Mouse (Mus musculus): Measurements from ENCODE around the gene Bcas3. TPM values are rescaled to one million over a fixed set of nuclear protein-coding genes. Genes with fewer than 3 reads are reported as not detected.
A peak's percentile ranks its signal among the peaks of the same experiment; 100 is the strongest.

Bcas3 gene
- polyA plus RNA-seq, 1 experiment from 2014 or later: 24.8 TPM

GRCm38 (mm10) chr11:85524186-85524585, 171.2 kb downstream of the Bcas3 start:
- peaks cover 16% of the 10 kb centered on the region; the same call in 1 of the 2 replicates for H3K4me1 ChIP-seq (replicated peaks; ENCODE audit: control insufficient read depth, insufficient read depth, low read length)
- peak overlapping the region; percentile 44 for H3K4me2 ChIP-seq
- H3K9ac ChIP-seq (ENCODE audit: low read depth, low read length): no peak overlapping the region
- H3K4me3 ChIP-seq (ENCODE audit: low read depth, low read length): no peak overlapping the region
- 47% methylated on average over 12 of the region's 12 CpGs for WGBS
- no peak overlapping the region for H3K27ac ChIP-seq (ENCODE audit: low read depth, low read length)
- 0 out of 2 replicates have a peak, but pooled peaks cover 2% of the 10 kb centered on the region for H3K27me3 ChIP-seq (replicated peaks; ENCODE audit: control insufficient read depth, insufficient read depth, low read length)
- no peaks in the 10 kb centered on the region for H3K9me3 ChIP-seq (ENCODE audit: control insufficient read depth, low read length)
- no peak for ATAC-seq (replicated peaks; ENCODE audit: low FRiP score)
- no peaks in the 10 kb centered on the region for H3K36me3 ChIP-seq (ENCODE audit: control insufficient read depth, insufficient read depth, low read length)
- DNase-seq (ENCODE audit: low spot score): peak; percentile 48

DNA sequence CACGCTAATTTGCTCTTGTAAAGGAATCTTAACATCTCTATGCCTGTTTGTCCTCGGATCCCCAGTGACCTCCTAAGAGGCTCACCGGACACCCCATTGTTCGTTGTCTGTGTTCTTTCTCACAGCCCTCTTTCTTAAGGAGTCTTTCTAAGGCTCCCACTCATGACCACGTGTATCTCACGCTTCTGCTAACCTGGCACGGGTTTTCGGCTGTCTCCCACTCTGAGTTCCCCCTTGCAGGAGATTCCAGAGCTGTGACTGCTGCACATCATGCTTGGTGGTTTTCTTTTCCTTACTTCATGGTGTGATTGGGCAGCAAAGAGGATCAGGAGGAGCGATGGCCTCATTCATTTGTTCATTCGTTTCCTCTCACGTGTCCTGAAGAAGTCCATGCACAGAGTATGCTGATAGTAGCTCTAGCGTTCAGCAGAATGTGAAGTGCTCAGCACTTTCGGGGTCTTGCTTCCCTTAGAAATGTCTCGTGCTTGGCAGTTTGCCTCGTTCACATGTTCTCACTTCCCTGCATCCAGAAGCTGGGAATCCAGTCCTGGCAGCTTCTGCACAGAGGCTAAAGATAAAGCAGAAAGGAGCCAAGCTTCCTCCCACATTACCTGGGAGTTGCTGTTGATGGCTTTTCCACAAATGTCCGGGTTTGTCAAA, 172.0 kb downstream of the Bcas3 start:
- no peak for ATAC-seq (replicated peaks; ENCODE audit: low FRiP score)
- no peak overlapping the region for H3K4me3 ChIP-seq (ENCODE audit: low read depth, low read length)
- no peak for DNase-seq (ENCODE audit: low spot score)
- H3K4me2 ChIP-seq: no peak overlapping the region; the same call in 1 of the 2 replicates
- no peaks in the 10 kb centered on the region for H3K9me3 ChIP-seq (ENCODE audit: control insufficient read depth, low read length)
- H3K27ac ChIP-seq (ENCODE audit: low read depth, low read length): 0 out of 2 replicates have a peak overlapping the region, but pooled peaks have one; percentile 37
- 38% methylated on average over 16 of the region's 16 CpGs for WGBS
- 0 out of 2 replicates have a peak, but pooled peaks cover 2% of the 10 kb centered on the region for H3K27me3 ChIP-seq (replicated peaks; ENCODE audit: control insufficient read depth, insufficient read depth, low read length)
- no peak overlapping the region for H3K9ac ChIP-seq (ENCODE audit: low read depth, low read length)
- H3K36me3 ChIP-seq (ENCODE audit: control insufficient read depth, insufficient read depth, low read length): no peaks in the 10 kb centered on the region
- peaks cover 23% of the 10 kb centered on the region for H3K4me1 ChIP-seq (replicated peaks; ENCODE audit: control insufficient read depth, insufficient read depth, low read length)

- Histone ChIP-seq H3K9me3 (ENCODE audit: control insufficient read depth, low read length) (no peaks in the 10 kb centered on the region), H3K4me2 (0 out of 2 replicates have a peak overlapping the region, but pooled peaks have one; percentile 13), H3K4me1 (replicated peaks; ENCODE audit: control insufficient read depth, insufficient read depth, low read length) (peaks cover 26% of the 10 kb centered on the region), H3K4me3 (ENCODE audit: low read depth, low read length) (no peak overlapping the region), H3K36me3 (ENCODE audit: control insufficient read depth, insufficient read depth, low read length) (no peaks in the 10 kb centered on the region), H3K27ac (ENCODE audit: low read depth, low read length) (no peak overlapping the region; the same call in 1 of the 2 replicates), H3K9ac (ENCODE audit: low read depth, low read length) (no peak overlapping the region), H3K27me3 (replicated peaks; ENCODE audit: control insufficient read depth, insufficient read depth, low read length) (0 out of 2 replicates have a peak, but pooled peaks cover 2% of the 10 kb centered on the region)
- no peak for DNase-seq (ENCODE audit: low spot score)
- whole genome bisulfite sequencing: 52% methylated on average over 10 of the region's 10 CpGs
- no peak for ATAC-seq (replicated peaks; ENCODE audit: low FRiP score)
These were observed 172.5 kb downstream of the Bcas3 start for GRCm38 (mm10) chr11:85525501-85525885.

DNA sequence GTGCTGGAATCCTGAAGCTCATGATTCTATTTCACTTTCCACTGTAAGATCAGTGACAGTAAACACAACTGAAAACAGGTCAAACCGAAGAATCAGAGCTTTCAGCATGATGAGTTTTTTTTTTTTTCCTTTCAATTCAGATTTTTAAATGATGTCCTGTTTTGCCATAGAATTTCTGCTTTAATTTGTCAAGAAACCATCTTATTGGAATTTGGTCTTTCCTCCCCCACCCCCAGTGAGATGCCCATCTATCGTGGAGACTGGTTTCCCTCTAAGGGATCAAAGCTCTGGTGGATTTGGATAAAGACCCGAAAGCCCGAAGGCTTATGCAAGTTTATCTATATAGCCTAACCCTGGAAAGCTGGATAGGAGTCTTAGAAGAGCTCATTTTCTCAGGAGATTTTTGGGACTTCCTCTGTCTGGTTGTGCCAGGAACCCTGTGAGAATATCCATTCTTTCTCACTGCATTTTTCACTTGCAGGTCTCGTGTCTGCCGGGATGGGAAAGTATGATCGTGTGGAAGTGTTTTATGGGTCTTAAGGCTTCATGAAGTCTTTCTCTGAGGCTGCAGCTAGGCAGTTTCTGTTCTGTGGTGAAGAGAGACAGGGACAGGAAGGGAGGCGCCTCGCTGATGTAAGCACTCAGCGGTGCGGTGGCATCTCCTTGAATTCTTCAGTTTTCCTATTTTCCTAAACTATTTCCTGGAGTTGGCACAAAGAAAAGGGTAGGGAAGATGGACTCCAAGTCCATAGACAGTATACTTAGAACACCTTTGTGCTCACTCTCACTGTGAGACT, 173.2 kb downstream of the Bcas3 start:
- no peak overlapping the region for H3K4me2 ChIP-seq
- peaks cover 26% of the 10 kb centered on the region for H3K4me1 ChIP-seq (replicated peaks; ENCODE audit: control insufficient read depth, insufficient read depth, low read length)
- no peak for DNase-seq (ENCODE audit: low spot score)
- H3K27ac ChIP-seq (ENCODE audit: low read depth, low read length): no peak overlapping the region; the same call in 1 of the 2 replicates
- no peaks in the 10 kb centered on the region for H3K9me3 ChIP-seq (ENCODE audit: control insufficient read depth, low read length)
- 41% methylated on average over 11 of the region's 11 CpGs for WGBS
- H3K4me3 ChIP-seq (ENCODE audit: low read depth, low read length): no peak overlapping the region
- ATAC-seq (replicated peaks; ENCODE audit: low FRiP score): no peak
- 0 out of 2 replicates have a peak, but pooled peaks cover 2% of the 10 kb centered on the region for H3K27me3 ChIP-seq (replicated peaks; ENCODE audit: control insufficient read depth, insufficient read depth, low read length)
- no peaks in the 10 kb centered on the region for H3K36me3 ChIP-seq (ENCODE audit: control insufficient read depth, insufficient read depth, low read length)
- H3K9ac ChIP-seq (ENCODE audit: low read depth, low read length): no peak overlapping the region

DNA sequence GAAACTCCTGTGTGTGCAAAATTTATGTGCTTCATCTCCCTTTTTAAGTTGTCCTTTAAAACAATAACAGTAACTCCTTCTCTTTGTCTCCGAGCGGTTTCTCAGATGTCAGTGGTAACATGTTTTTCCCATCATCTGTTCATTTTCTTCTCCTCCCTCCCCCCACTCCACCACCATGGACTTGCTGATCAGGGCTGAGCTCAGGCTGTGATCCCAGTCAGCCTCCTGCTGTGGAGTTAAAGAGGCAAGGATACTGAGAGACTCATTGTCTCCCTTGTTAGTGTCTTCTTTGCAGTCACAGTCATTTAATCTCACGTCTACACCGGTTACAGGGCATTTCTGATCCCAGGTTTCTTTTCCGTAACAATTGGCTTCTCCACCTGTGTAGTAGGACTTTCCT, 174.3 kb downstream of the Bcas3 start:
- Histone ChIP-seq H3K9ac (ENCODE audit: low read depth, low read length) (no peak overlapping the region), H3K27ac (ENCODE audit: low read depth, low read length) (no peak overlapping the region), H3K4me2 (no peak overlapping the region), H3K36me3 (ENCODE audit: control insufficient read depth, insufficient read depth, low read length) (no peaks in the 10 kb centered on the region), H3K4me3 (ENCODE audit: low read depth, low read length) (no peak overlapping the region), H3K27me3 (replicated peaks; ENCODE audit: control insufficient read depth, insufficient read depth, low read length) (0 out of 2 replicates have a peak, but pooled peaks cover 2% of the 10 kb centered on the region), H3K4me1 (replicated peaks; ENCODE audit: control insufficient read depth, insufficient read depth, low read length) (peaks cover 26% of the 10 kb centered on the region), H3K9me3 (ENCODE audit: control insufficient read depth, low read length) (no peaks in the 10 kb centered on the region)
- no peak for DNase-seq (ENCODE audit: low spot score)
- whole genome bisulfite sequencing: 72% methylated on average over 5 of the region's 5 CpGs
- ATAC-seq (replicated peaks; ENCODE audit: low FRiP score): no peak

DNA sequence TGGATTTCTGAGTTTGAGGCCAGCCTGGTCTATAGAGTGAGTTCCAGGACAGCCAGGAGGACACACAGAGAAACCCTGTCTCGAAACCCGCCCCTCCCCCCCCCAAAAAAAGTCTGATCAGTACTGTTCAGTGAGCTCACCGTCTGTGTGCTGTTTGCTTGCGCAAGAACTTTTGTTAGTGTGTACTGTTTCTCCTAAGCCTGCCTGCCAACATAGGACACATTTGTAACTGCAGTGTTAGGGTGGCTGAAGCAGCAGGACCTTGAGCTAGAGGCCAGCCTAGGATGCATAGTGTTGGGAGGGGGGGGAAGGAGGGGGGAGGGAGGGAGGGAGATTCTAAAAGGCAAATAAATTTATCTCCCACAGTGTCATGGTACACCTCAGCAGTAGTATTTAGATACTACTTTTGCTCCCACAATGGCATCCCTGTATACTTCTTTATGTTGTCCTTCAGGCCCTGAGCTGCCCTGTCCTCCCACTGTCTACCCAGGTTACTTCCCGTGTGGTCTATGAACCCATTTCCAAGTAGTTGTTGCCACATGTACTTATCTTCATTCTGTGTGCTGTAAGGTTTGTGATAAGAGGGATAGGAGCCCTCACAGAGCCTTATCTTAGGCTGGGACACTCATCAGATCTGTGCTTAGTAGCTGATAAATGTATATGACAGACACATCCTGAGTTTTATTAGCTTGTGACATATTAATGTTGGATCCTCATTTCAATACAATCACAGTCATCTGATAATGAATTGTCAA, 176.7 kb downstream of the Bcas3 start:
- WGBS: 45% methylated on average over 5 of the region's 5 CpGs
- no peak overlapping the region for H3K4me2 ChIP-seq
- H3K9ac ChIP-seq (ENCODE audit: low read depth, low read length): no peak overlapping the region

DNA sequence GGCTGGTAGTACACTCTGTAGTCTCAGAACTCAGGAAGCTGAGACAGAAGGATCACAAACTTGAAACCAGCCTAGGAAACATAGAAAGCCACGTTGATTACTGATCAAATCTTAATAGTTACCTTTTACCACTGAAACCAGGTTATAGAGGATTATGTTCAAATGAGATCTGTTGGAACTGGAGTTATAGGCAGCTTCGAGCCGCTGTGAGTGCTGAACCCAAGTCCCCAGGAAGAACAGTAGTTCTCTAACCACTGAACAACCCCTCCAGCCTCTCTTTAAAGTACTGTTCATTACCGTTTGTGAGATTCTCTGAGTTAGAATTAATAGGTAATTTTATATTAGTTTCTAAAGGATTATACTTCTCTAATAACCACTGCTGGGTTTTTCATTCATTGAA, 188.0 kb downstream of the Bcas3 start:
- H3K4me3 ChIP-seq (ENCODE audit: low read depth, low read length): no peak overlapping the region
- H3K4me2 ChIP-seq: no peak overlapping the region
- ATAC-seq (replicated peaks; ENCODE audit: low FRiP score): no peak
- H3K9me3 ChIP-seq (ENCODE audit: control insufficient read depth, low read length): no peaks in the 10 kb centered on the region
- no peak for DNase-seq (ENCODE audit: low spot score)
- H3K27me3 ChIP-seq (replicated peaks; ENCODE audit: control insufficient read depth, insufficient read depth, low read length): no peaks in the 10 kb centered on the region
- H3K4me1 ChIP-seq (replicated peaks; ENCODE audit: control insufficient read depth, insufficient read depth, low read length): no peaks in the 10 kb centered on the region
- H3K36me3 ChIP-seq (ENCODE audit: control insufficient read depth, insufficient read depth, low read length): no peaks in the 10 kb centered on the region
- no peak overlapping the region for H3K27ac ChIP-seq (ENCODE audit: low read depth, low read length)
- no peak overlapping the region for H3K9ac ChIP-seq (ENCODE audit: low read depth, low read length)
- WGBS: 83% methylated on average over 4 of the region's 4 CpGs

More for the DNA sequence above, 176.7 kb downstream of the Bcas3 start:
- DNase-seq (ENCODE audit: low spot score): no peak
- H3K27me3 ChIP-seq (replicated peaks; ENCODE audit: control insufficient read depth, insufficient read depth, low read length): 0 out of 2 replicates have a peak, but pooled peaks cover 2% of the 10 kb centered on the region
- no peak overlapping the region for H3K4me3 ChIP-seq (ENCODE audit: low read depth, low read length)
- H3K27ac ChIP-seq (ENCODE audit: low read depth, low read length): no peak overlapping the region
- no peaks in the 10 kb centered on the region for H3K9me3 ChIP-seq (ENCODE audit: control insufficient read depth, low read length)
- H3K4me1 ChIP-seq (replicated peaks; ENCODE audit: control insufficient read depth, insufficient read depth, low read length): peaks cover 20% of the 10 kb centered on the region
- H3K36me3 ChIP-seq (ENCODE audit: control insufficient read depth, insufficient read depth, low read length): no peaks in the 10 kb centered on the region
- no peak; the same call in 1 of the 2 replicates for ATAC-seq (replicated peaks; ENCODE audit: low FRiP score)

- Histone ChIP-seq H3K4me2 (no peak overlapping the region), H3K36me3 (ENCODE audit: control insufficient read depth, insufficient read depth, low read length) (no peaks in the 10 kb centered on the region), H3K27me3 (replicated peaks; ENCODE audit: control insufficient read depth, insufficient read depth, low read length) (no peaks in the 10 kb centered on the region), H3K4me1 (replicated peaks; ENCODE audit: control insufficient read depth, insufficient read depth, low read length) (no peaks in the 10 kb centered on the region), H3K9me3 (ENCODE audit: control insufficient read depth, low read length) (no peaks in the 10 kb centered on the region), H3K27ac (ENCODE audit: low read depth, low read length) (no peak overlapping the region), H3K9ac (ENCODE audit: low read depth, low read length) (no peak overlapping the region), H3K4me3 (ENCODE audit: low read depth, low read length) (no peak overlapping the region)
- 76% methylated on average over 4 of the region's 4 CpGs for WGBS
- DNase-seq (ENCODE audit: low spot score) (no peak), ATAC-seq (replicated peaks; ENCODE audit: low FRiP score) (no peak)
These were observed 190.3 kb downstream of the Bcas3 start for GRCm38 (mm10) chr11:85543311-85543710.
